Mouse (Mus musculus) liver, adult 2 months (tissue): ENCODE results near the gene Vps72. TPM values are rescaled to one million over a fixed set of nuclear protein-coding genes. Genes with fewer than 3 reads are reported as not detected.
A peak's percentile ranks its signal among the peaks of the same experiment; 100 is the strongest.
"Not testable (repeated sequence)": the region's sequence is repeated elsewhere in the genome, so short reads cannot be mapped to it uniquely, and the experiment has no call there.

Experiments
- DNase-seq: peaks from one replicate; pipeline ENCODE4 v3.0.0-alpha.2; 2011; ENCODE audit warnings: low read depth, low spot score; ENCODE audit errors: extremely low read depth
- H3K27ac ChIP-seq: fragments of 200-500 bp; replicated peaks from 2 replicates; pipeline ENCODE4 v1.5.1; 2012; ENCODE audit warnings: low read depth, mild to moderate bottlenecking, control low read depth, inconsistent platforms, low read length; ENCODE audit not compliant: insufficient read depth
- H3K27me3 ChIP-seq: fragments of 200-500 bp; 2 replicates; pipeline ENCODE4 v1.6.1; 2012; ENCODE audit warnings: mild to moderate bottlenecking, moderate library complexity, low read length, inconsistent platforms; ENCODE audit not compliant: control insufficient read depth, insufficient read depth
- H3K36me3 ChIP-seq: fragments of 200-500 bp; 2 replicates; pipeline ENCODE4 v1.6.1; 2012; ENCODE audit warnings: low read length, inconsistent platforms; ENCODE audit not compliant: control insufficient read depth, insufficient read depth
- H3K4me1 ChIP-seq: fragments of 200-500 bp; 2 replicates; pipeline ENCODE4 v1.6.1; 2011; ENCODE audit warnings: low read length; ENCODE audit not compliant: control insufficient read depth, insufficient read depth
- H3K4me3 ChIP-seq: fragments of 200-500 bp; 2 replicates; pipeline ENCODE4 v1.5.1; 2011; ENCODE audit warnings: low read depth, mild to moderate bottlenecking, control low read depth, low read length, moderate library complexity; ENCODE audit not compliant: insufficient read depth
- H3K79me2 ChIP-seq: fragments of 200-500 bp; 2 replicates; pipeline ENCODE4 v1.6.1; 2012; ENCODE audit warnings: inconsistent platforms, mild to moderate bottlenecking, low read length, moderate library complexity; ENCODE audit not compliant: control insufficient read depth, insufficient read depth
- H3K9ac ChIP-seq: fragments of 200-500 bp; 2 replicates; pipeline ENCODE4 v1.6.1; 2012; ENCODE audit warnings: low read depth, mild to moderate bottlenecking, control low read depth, inconsistent platforms, low read length
- CTCF ChIP-seq: fragments of 200-500 bp; IDR thresholded peaks from 2 replicates; pipeline ENCODE4 v1.5.1; 2011; ENCODE audit warnings: low read depth, low read length, control low read depth
- POLR2A ChIP-seq: fragments of 200-500 bp; IDR thresholded peaks from 2 replicates; pipeline ENCODE4 v1.6.1; 2011; ENCODE audit warnings: low read length, control low read depth; ENCODE audit not compliant: insufficient read depth; ENCODE audit errors: extremely low read depth
- WGBS: fragments of 180-500 bp; shearing (Covaris S2); methylation state at CpG from one replicate; pipeline ENCODE4 v1.1.7; 2018; 5-methylcytosine and 5-hydroxymethylcytosine counted together
- polyA plus RNA-seq: library from polyadenylated mRNA; depleted of rRNA; stranded (reverse); fragments of >200 nt; gene quantifications from 2 replicates; pipeline ENCODE4 v1.2.3, GENCODE M21; 2012
- total RNA-seq: library from RNA; depleted of rRNA; stranded (reverse); fragments of >200 nt; gene quantifications from 2 replicates; pipeline ENCODE4 v1.2.3, GENCODE M21; 2014

Vps72 gene
- total and polyA plus RNA-seq, 2 experiments: 9.9 to 27.4 TPM

GRCm38 (mm10) chr3:95129226-95129651, 18.4 kb downstream of the Vps72 start:
- 72% methylated on average over 6 of the region's 6 CpGs for WGBS
- H3K27me3 ChIP-seq: no peaks in the 10 kb centered on the region
- H3K36me3 ChIP-seq: peaks cover 1% of the 10 kb centered on the region; the same call in 1 of the 2 replicates
- H3K79me2 ChIP-seq: no peaks in the 10 kb centered on the region; the same call in 1 of the 2 replicates
- DNase-seq: no peak
- H3K4me1 ChIP-seq: peaks cover 5% of the 10 kb centered on the region
- H3K4me3 ChIP-seq: no peak overlapping the region
- H3K9ac ChIP-seq: no peak overlapping the region
- no peak overlapping the region for H3K27ac ChIP-seq
- no peak for TF ChIP-seq POLR2A
- TF ChIP-seq CTCF: no peak

- Histone ChIP-seq H3K9ac (no peak overlapping the region), H3K4me1 (peaks cover 3% of the 10 kb centered on the region), H3K36me3 (peaks cover 1% of the 10 kb centered on the region; the same call in 1 of the 2 replicates), H3K27ac (no peak overlapping the region), H3K79me2 (no peaks in the 10 kb centered on the region; the same call in 1 of the 2 replicates), H3K27me3 (no peaks in the 10 kb centered on the region), H3K4me3 (no peak overlapping the region)
- TF ChIP-seq CTCF (no peak), POLR2A (no peak)
- no peak for DNase-seq
- WGBS: 74% methylated on average over 5 of the region's 5 CpGs
Observed at GRCm38 (mm10) chr3:95130081-95130480, 19.3 kb downstream of the Vps72 start.

GRCm38 (mm10) chr3:95132389-95132788, 21.6 kb downstream of the Vps72 start:
- not testable (repeated sequence) for H3K27me3 ChIP-seq, H3K4me3 ChIP-seq, H3K79me2 ChIP-seq, DNase-seq, H3K36me3 ChIP-seq, H3K9ac ChIP-seq, H3K4me1 ChIP-seq, H3K27ac ChIP-seq
- WGBS: 95% methylated on average over 2 of the region's 2 CpGs

- 54% methylated on average over 11 of the region's 11 CpGs for WGBS
- Histone ChIP-seq H3K4me3 (peak overlapping the region; percentile 78), H3K27me3 (no peaks in the 10 kb centered on the region), H3K4me1 (peaks cover 10% of the 10 kb centered on the region; the same call in 1 of the 2 replicates), H3K27ac (no peak overlapping the region), H3K79me2 (no peaks in the 10 kb centered on the region; the same call in 1 of the 2 replicates), H3K9ac (peak overlapping the region; percentile 85), H3K36me3 (peaks cover 1% of the 10 kb centered on the region; the same call in 1 of the 2 replicates)
- no peak for DNase-seq
- no peak for TF ChIP-seq POLR2A
- TF ChIP-seq CTCF: no peak
Observed at GRCm38 (mm10) chr3:95133176-95133575, 22.4 kb downstream of the Vps72 start.

DNA sequence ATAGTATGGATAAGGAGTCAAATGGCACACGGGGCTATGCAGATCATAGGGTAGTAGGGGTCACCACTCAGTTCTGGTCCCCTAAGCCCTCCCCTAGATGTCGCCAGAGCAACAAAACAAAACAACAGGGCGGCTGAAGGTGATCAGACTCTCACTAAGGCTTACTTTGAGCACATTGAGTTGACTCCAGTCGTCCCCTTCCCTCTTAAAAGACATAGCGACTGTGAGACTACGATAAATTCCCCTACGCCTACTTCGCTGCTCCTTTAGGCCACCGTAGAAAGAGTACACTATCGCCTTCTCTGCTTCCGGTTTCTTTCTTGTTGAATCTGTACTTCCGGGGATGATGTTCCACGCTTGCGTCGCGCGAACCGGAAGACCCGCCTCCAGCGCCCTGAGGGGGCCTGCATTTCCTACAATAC, 22.9 kb downstream of the Vps72 start, which contains the start of the genes Scnm1 and Lysmd1:
Gene Scnm1 (minus strand): TSS at position 332 of the 422 bp plus-strand sequence.
Gene Lysmd1 (plus strand): TSS at position 409 of the 422 bp plus-strand sequence.
- DNase-seq: peak; percentile 95
- peaks cover 10% of the 10 kb centered on the region; the same call in 1 of the 2 replicates for H3K4me1 ChIP-seq
- H3K79me2 ChIP-seq: no peaks in the 10 kb centered on the region; the same call in 1 of the 2 replicates
- H3K4me3 ChIP-seq: peak within 1 kb of the TSS; percentile 78
- no peaks in the 10 kb centered on the region for H3K27me3 ChIP-seq
- under 1% methylated on average over 20 of the region's 20 CpGs for WGBS
- H3K9ac ChIP-seq: peak within 1 kb of the TSS; percentile 85
- H3K36me3 ChIP-seq: peaks cover 1% of the 10 kb centered on the region; the same call in 1 of the 2 replicates
- peak within 1 kb of the TSS; percentile 80 for H3K27ac ChIP-seq
- no peak; the same call in 1 of the 2 replicates for TF ChIP-seq CTCF
- no peak for TF ChIP-seq POLR2A

- no CpG with 5 or more reads among the region's 12 CpGs for WGBS
- not testable (repeated sequence) for H3K4me3 ChIP-seq, DNase-seq, H3K36me3 ChIP-seq, H3K79me2 ChIP-seq, H3K27me3 ChIP-seq, H3K27ac ChIP-seq, H3K9ac ChIP-seq
- peaks cover 10% of the 10 kb centered on the region; the same call in 1 of the 2 replicates for H3K4me1 ChIP-seq
Observed at GRCm38 (mm10) chr3:95134133-95134532, 23.3 kb downstream of the Vps72 start.
